Mouse (Mus musculus) T-helper 17 cell (primary cell): Measurements from ENCODE around the gene Grin2b.

ENCODE experiments used
- in situ Hi-C, 2 experiments: fragments of 300-600 bp; cut with MboI, MseI; formaldehyde crosslinking; loops; 1 replicate in 1 of 2; 2 replicates in 1 of 2; pipeline ENCODE4 v1.15.1; 2025; ENCODE audit warnings: high pct_unique_total_duplicates in 2 of 2

Gene Grin2b

DNA sequence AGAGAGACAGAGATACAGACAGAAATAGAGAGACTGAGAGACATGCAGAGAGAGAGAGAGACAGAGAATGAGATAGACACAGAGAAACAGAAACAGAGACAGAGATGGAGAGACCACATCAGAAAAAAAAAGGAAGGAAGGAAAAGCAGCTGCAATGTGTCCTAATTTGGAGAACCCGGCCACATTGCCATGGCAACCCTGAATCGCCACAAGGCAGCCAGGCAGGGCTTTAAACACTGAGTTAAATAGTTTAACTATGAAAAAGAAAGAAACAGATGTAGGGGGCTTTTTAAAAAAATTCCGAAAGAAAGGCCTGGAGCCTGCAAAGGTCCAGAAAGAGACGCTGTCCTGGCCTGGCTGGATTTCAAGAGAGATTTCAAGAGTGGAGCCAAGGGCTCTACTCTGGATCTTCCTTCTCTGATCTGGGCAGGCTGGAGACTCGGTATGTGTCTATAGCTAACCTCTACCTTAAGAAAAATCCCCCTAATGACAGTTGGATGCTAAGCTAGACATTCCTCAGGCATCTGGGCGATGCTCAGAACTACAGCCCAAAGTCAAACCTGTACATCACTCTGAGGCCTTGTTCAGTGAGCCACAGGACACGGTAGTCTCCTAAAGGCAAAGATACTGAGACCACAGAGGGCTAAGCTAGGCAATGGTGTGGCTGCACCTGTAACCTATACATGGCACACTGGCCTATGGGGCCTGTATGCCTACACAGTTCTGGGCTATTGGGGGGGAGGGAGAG is 162.8 kb downstream of the Grin2b start:
- in situ Hi-C loops: no loop called here

DNA sequence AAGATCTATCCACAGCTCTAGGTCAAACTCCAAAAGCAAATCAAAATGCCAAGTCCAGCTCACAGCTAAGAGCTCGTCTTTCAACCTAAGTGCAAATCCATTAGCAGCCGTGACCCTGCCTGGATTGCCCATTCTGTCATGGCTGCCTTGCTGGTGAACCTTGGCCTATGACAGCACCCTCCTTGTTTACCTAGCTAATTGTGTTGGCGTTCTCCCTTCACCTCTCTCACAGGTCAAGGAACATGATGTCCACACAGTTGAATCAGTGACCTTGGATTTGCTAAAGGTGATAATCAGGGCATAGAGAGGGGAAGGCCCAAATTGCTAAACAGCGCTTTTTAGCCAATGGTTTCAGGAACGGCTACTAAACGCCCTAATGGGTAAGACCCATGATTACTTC is 165.2 kb downstream of the Grin2b start:
- in situ Hi-C loops: no loop called here

DNA sequence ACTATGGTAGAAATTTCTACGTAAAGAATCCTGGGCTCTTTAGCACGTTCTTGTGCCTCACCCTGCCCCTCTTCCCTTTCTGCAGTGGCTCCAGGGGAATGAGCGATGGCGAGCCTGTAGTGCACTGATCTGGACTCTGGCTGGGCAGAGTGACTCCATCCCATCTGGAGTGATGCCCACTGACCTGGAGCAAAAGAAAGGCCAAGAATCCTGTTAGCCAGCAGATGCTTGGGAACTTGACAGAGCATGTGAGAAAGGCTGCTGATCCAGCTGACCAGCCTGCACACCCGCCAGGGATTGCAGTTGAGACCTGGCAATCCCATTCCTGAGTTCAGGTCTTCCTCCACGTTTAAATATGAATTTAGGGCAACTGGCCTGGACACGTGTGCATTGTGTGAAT is 178.6 kb downstream of the Grin2b start:
- in situ Hi-C loops: no loop called here

DNA sequence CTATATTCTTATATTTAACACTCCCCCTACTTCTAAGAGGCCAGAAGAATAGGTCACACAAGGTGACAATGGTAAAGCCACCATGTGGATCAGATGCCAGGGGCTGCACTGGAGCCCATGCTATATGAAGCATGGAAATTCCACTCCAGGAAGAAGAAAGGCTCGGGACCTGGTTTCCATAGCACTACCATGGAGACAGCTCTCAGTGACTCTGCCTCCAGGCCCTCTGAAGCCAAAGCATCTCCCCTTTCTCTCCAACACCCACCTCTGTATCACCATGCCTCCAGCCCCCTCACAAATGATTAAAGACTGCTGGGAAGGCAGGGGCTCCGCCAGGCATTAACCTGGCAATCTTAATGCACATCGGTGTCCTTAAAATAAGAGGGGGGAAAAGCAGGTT is 179.4 kb downstream of the Grin2b start:
- in situ Hi-C loops: no loop called here

DNA sequence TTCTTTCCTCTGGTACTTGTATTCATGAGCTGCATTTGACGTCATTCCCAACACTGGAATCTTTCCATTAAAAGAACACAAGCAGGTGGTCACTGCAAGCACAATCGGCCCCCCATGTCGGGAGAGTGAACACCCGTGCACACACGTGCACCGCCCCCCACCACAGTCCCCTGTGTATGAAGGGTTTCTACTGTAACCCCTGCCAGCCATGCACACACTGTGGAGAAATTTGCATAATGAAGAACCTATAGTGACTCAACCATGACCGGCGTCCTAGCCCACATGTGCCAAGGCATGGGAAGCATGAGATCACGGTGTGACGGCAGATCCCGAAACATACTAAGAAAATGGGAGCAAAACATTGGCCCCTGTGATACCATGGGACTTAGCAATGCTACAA is 179.9 kb downstream of the Grin2b start:
- in situ Hi-C loops: no loop called here

DNA sequence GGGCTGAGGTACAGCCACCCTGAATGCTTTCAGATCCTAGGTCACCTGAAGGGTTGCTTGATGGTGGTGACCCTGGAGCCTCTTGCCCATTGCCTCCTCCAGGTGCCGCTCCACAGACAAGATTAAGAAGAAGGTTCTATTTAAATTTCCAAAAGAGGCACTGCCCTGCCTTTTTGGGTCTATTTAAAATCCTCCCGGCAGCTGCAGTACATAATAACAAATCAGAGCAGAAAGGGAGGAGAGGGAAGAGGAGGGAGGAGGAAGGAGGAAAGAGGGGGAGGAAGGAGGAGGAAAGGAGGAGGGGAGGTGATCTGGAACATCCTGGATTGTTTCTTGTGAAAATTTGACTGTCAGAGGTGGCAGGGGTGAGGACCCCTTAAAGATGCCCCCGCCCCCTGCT is 197.2 kb downstream of the Grin2b start:
- in situ Hi-C loops: no loop called here

DNA sequence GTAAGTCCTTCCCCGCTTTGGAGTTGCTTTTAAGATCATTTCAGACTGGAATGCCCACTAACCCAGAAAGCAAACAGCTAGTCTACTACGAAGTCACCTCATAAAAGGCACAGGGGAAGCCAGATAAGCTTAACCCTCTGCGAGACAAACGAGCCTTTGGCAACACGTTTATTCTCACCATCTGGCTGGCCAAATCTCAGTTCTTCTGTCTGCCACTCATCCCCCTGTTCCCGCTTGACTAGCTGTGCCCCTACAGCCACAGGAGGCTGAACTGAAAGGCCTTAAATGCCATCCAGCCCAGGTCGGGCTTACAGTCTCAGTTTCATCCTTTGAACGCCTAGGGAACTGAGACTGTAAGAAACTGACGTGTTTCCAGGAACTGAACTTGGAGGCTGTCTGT is 200.8 kb downstream of the Grin2b start:
- in situ Hi-C loops: no loop called here

DNA sequence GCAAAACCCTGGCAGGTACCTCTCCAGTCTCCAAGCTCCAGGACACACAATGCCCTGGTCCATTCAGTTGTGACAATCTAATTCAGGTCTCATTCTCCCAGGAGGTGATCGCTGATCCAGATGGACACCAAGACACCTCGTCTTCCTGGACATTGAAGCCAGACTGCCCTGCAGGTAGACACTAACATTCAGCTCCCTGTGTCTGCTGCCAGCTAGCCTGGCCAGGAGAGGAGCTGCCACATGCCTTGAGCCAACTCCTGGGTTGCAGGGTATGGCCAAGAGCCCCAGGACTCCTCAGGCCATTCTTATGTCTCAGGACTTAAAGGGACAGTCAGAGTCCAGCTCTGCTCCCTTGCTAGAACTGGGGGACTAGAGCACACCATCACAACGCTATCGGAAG is 201.8 kb downstream of the Grin2b start:
- in situ Hi-C loops: no loop called here

DNA sequence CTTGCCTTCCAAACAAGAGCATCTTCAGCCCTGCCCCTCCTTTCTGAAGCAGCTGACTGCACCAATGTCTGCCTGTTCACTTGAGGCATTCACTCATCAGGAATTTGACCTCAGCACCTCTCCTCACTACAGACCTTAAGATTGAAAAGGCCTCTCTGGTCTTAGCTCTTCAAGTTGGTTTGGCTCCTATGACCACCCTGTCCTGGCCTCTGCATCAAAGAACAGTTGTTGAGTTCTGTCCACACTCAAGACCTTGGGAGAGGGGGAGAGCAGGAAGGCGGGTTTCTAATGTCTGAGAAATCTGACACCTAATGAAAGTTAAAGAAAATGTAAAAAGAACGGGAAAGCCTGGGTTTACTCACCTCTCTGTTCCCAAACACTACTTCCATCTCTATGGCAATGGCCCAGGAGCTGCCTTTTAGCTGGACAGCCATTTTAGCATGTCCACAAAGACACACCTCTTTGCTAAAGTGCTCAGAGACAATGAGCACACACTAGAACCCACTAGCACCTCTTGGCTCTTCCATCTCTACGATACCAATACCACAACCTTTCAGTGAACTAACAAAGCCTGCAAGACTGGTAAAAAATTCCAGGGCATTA is 202.5 kb downstream of the Grin2b start:
- in situ Hi-C loops: no loop called here

DNA sequence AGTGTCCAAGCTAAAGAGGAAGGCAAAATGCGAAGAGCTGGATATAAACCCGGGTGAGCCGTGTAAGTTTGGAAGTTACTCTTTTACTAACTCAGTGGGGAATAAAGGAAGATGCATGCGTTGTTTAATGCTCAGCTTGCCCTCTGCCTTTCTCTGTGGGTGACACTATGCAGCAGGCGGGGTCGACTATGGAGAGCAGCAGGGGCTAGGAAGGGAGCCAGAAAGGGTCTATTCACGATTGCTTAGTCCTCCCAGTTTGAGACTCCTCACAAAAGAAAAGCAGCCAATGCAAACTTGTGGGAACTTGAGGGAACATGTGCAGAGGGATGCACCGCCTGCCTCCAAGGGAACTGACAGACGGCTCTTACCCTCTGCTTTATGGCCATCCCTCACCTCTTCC is 211.5 kb downstream of the Grin2b start:
- in situ Hi-C loops: no loop called here

DNA sequence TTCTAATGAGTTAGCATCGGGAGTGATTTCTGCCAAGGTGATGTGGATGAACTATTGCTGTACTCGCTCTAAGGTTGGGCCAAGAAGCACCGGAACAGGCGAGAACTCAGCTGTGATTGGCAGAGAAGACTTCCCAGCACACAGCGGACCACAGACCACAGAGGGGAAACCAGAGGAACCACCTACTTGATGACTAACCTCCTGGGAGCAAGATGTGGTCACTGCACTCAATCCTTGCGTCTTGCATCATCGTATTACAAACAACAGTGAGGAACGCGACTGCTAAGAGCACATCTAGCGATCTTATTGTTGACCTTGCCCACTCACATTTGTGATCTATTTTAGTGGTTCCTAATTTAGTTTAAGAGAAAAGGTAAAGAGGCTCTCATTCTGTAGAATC is 213.7 kb downstream of the Grin2b start:
- in situ Hi-C loops: no loop called here

DNA sequence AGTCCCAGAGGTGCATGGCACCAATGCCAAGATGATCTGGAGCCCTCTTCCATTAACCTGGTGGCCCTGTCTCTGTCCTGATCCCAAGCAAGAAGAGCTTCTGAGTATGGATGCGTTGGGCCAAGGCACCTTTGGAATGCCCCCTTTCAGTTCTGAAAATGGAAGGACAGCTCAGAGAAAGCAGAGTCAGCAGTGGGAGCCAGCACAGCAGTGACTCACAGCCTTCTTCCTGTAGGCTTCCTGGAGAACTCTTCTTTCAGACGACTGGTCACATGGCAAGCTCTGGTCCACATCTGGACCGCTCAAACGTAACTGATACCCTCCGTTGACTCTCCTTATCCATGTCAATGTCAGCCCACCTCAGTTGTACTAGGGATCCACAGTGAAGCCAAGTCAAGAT is 221.6 kb downstream of the Grin2b start:
- in situ Hi-C loops: no loop called here

DNA sequence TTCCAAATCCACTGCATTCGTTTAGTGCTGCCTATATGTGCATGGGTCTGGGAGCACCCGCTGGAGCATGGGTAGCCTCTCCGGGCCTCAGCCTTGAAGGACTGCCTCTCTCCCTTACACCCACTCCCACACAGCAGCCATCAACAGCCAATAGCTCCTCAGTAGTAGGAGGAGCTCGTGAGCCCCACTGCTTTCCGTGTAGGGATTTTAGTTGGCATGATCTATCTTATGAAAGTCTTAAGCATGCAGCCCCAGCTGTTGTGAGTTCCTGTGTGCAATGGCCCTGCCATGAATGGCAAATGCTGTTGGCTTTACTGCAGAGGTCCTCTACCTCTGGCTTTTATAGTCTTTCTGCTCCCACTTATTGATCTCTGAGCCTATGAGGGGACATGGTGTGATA is 227.8 kb downstream of the Grin2b start:
- in situ Hi-C loops: loop anchor here in 1 of 2 experiments (25.0 kb wide), 1 partner anchor 1633 kb away; no protein-coding TSS in a partner anchor

DNA sequence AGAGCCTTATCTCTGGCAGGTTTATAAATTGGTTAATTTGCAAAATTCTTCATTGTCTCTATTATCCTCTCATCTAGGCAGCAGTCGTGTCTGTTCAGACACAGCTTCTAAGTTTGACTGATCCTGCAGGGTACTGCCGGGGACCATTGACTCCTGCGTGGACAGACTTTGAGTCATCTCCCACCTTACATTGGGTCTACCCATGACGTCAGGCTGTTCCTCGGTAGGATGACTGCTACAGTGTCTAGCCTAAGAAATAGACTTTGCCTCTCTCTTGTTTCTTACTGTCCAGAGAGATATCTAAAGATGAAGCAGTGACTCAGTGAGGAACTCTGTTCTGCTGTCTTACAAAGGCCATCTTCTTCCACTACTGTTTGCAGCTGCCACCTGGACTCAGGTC is 229.0 kb downstream of the Grin2b start:
- in situ Hi-C loops: loop anchor here in 1 of 2 experiments (25.0 kb wide), 1 partner anchor 1632 kb away; no protein-coding TSS in a partner anchor

DNA sequence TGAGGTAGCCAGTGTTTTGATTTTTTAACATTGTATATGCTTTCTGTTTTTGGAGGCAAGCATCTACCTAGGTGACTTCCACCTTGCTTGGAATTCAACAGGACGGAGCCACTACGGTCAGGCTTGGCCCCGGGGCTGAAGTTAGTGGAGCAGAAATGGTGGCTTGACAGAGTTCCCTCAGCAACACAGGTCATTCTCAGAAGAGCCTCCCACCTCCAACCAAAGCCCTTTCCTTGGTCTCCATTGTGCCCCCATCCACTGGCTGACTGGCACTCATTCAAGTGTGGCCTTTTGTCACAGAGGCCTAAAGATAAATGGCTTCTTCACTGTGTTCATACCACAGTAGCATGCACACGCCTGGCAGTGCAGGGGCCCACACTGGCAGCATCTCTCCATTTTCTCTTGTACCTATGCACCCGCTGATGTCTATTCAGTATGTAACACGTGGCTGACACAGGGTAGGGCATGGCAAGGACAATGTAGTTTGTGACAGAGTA is 230.1 kb downstream of the Grin2b start:
- in situ Hi-C loops: loop anchor here in 1 of 2 experiments (25.0 kb wide), 1 partner anchor 1631 kb away; no protein-coding TSS in a partner anchor

DNA sequence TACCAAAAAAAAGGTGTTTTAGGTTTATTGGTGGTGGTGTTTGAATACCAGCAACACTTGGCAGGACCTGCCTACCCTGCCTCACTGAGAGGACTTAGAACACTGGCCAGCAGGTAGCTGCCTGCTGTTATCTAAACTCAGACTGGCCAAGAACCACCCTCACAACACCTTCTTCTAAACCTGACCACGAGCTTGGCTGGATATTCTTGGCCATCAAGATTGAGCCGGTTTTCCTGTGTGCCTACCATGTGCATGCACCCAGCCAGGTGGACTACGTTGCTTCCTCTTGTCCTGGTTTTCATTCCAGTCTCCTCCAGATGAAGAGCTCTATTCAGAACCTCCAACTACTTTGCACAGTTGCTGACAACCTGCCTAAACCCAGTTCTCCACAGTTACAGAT is 240.4 kb downstream of the Grin2b start:
- in situ Hi-C loops: loop anchor here in 1 of 2 experiments (25.0 kb wide), 1 partner anchor 1621 kb away; no protein-coding TSS in a partner anchor

DNA sequence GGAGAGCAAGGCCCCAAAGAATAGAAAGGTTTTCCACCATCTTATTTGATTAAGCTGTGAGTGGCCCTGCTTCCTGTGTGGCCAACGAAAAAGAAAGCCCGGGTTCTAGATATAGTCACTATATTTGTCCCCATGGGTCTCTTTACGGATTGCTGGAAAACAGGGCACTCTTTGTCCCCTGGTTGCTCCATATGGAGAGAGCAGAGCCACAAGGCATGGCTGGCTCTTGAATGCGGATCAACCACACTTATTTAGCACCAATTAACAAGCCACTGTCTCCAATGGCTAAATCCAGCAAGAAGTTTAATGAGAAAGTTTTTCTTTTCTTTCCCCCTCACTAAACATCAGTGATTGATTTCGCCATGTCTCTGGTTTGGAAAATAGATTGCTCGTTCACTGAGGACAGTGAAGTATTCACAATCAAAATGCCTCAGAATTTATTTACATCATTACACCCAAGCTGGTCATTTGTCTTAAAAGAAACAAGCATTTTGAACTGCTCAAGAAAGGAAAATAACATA is 240.9 kb downstream of the Grin2b start:
- in situ Hi-C loops: loop anchor here in 1 of 2 experiments (25.0 kb wide), 1 partner anchor 1620 kb away; no protein-coding TSS in a partner anchor

DNA sequence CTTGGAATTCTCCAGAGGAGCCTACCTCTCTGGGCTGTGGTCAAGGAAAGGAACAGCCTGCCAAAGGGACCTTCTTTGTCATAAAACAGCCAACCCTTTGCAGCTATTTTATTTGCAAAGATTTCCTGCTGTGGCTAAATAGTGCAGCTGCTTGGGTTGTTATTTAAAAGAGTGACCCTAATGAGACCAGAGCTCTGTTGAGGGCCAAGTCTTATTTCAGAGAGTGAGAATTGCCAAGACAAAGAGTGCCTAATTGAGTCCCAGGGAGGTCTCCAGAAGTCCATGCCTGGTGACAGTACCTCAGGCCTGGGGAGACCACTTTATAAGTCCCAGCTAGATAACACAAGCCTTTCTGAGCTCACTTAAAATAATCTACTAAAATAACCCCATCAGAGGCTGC is 255.6 kb downstream of the Grin2b start:
- in situ Hi-C loops: no loop called here

DNA sequence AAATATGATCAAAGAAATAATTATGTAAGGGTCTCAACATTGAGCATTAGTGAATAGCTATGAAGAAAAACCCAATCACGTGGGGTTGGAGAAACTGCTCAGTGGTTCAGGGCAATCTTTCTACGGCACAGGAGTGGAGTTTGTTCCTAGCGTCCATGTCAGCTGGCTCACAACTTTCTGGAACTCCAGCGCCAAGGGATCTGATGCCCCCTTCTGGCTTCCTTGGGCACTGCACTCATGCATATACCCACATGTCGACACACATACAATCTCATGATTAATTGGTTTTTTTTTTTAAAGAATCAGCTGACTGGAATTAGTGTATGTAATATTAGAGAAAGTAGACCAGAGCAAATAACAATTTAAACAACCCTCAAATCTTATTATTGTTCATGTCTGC is 258.7 kb downstream of the Grin2b start:
- in situ Hi-C loops: no loop called here

DNA sequence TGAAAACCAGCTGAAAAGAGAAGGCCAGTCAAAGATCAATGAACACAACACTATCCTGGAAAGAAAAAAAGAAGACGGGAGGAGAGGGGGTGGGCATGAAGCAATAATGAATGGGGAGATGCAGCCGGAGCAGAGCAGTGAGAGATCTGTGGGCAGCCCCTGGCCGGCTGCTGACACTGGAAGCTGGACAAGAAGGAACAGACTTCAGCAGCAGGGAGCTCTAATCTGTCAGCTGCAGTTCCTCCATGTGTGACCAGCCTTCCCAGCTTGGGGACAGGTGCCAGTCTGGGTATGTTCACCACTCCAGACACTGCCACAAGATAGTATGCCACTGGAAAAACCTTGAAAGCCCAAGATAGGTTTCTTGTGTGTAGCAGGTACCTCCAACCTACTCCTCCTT is 261.2 kb downstream of the Grin2b start:
- in situ Hi-C loops: no loop called here

DNA sequence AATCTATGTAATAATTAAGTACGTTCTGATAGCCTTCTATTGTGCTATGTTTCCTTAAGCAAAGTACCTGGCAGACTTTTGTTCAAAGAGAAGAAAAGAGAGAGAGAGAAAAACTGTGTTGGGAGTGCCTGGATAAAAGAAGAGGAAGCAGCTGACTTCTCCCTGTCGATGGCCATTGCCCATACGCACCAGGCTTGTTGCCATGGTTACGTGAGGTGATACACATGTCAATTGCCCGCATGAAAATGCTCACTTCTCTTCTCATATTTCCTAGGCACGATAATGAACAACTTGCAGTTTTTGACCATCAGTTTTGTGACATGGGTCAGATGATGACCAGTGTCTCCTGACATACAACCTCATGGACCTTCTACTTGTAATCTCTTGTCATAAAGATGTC is 262.2 kb downstream of the Grin2b start:
- in situ Hi-C loops: no loop called here

DNA sequence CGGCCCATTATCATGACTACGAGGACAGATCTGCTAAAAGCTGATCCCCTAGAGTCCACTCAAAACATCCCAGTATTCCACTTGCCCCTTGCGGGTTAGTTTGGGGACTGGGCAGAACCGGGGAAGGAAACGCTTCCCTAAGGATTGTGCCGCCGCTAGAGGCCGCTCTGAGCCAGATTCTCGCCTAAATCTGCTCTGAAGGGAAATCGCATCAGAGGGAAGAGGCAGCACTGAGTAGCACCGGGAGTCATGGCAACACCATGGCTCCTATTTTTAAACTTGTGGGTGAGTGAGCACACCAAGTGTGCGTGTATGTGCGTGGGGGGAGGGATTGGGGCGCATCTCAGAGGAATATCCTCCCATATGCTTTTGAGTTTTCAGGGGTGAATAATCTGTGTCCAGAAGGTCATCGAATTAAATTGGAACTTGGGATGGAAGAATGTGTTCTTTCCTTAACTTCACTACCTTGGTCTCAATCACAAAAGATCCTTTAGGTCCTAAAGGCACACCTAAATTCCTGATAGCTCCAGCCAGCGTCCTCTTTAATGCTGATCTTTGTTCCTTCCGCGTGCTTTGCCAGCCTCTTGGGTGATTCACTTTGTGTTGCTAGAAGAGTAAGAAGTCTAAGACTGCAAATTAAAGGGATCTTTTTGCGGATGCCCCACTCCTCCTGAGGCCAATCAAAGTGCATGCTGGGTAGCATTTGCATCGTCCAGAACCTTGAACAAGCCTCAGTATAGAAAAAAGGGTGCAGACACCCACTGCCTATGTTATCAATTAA is 265.6 kb downstream of the Grin2b start:
- in situ Hi-C loops: no loop called here
